Comparison of ENCODE assay signal across 8 mouse cellular contexts in the genomic region with DNA sequence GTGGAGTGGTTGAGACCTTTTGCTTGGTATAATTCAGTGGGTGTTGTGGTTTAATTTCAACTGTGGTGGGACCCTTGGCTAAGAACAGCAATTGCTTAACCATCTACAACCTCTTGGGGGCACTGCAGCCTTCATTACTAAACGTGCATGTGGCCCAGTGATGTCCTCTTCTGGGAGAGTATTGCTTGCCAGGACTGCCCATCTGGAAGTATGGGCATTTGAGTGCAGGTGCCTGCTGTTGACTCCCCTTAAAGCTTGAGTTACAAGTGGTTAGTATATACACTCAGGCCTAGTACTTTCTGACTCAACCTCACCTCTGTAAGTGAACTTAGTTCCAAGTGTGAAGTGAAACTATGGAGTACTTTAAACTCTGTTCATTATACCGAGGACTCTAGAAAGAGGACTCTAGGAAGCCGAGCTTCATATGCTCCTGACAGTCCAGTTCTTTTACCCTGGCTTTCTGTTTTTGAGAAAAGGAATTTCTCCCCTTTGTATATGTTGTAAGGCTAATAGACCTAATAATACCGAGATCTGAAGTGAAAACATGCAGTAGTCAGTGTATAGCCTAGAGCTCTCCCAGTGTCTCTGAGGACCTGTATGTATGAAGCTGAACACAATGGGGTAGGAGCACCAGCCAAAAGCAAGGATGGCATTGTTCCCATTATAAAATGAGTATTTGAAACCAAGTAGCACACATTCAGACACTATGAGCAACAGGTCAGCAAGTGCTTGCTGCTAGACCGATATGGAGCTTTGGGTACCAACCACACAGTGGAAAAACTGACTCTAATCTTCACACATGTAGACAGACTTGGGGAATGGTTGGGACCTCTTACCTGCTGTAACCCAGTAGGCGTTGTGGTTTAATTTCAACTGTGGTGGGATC. TPM values are rescaled to one million over a fixed set of nuclear protein-coding genes. Genes with fewer than 3 reads are reported as not detected.
A peak's percentile ranks its signal among the peaks of the same experiment; 100 is the strongest.
DNase-seq lines count a peak whose midpoint lies in the region; ATAC-seq and TF ChIP-seq lines count a peak whose summit lies in the region.

No protein-coding gene starts in this region.

- no peaks in the 10 kb centered on the region for H3K9me3 ChIP-seq in liver, embryonic 16.5 days (replicated peaks; ENCODE audit: control insufficient read depth, low read length)

- no peak overlapping the region for H3K9ac ChIP-seq in liver, embryonic 16.5 days (ENCODE audit: low read depth, low read length)

- no peak for DNase-seq in frontal cortex, postnatal 25 days (ENCODE audit: low spot score in 2 of 2)
- peak; percentile 64 for DNase-seq in Muller cell, postnatal 12 days (ENCODE audit: inconsistent ontology term)
- DNase-seq in cerebellum, postnatal 14 days = peak; percentile 73 to 79
- peak; percentile 54 for DNase-seq in gastrocnemius, postnatal 10 days
- DNase-seq in kidney, adult 2 months = peak; percentile 81
- DNase-seq in retina, embryonic 14.5 days (ENCODE audit: low spot score) = peak; percentile 82

- 24% methylated on average over 6 of the region's 6 CpGs for WGBS in kidney, adult 2 months
- WGBS in liver, embryonic 16.5 days (ENCODE audit: insufficient replicate concordance) = 45% methylated on average over 6 of the region's 6 CpGs

- peak; percentile 71 for TF ChIP-seq CTCF in kidney, adult 2 months (conservative IDR thresholded peaks at IDR 0.05; ENCODE audit: insufficient read depth, insufficient read length, low read depth, low read length)

- no peak overlapping the region for H3K4me2 ChIP-seq in liver, embryonic 16.5 days (ENCODE audit: low read depth, low read length)

- no peaks in the 10 kb centered on the region for H3K27me3 ChIP-seq in kidney, adult 2 months (replicated peaks; ENCODE audit: control insufficient read depth, insufficient read depth, low read length)
- H3K27me3 ChIP-seq in liver, embryonic 16.5 days (ENCODE audit: control insufficient read depth, insufficient read depth, low read depth, low read length) = no peaks in the 10 kb centered on the region

- peak overlapping the region; percentile 36; the same call in 1 of the 2 replicates for H3K27ac ChIP-seq in kidney, adult 2 months (ENCODE audit: insufficient read depth, low read depth, low read length)
- peak overlapping the region; percentile 39; the same call in 1 of the 2 replicates for H3K27ac ChIP-seq in liver, embryonic 16.5 days (ENCODE audit: low read length)

- H3K4me1 ChIP-seq in kidney, adult 2 months (ENCODE audit: control insufficient read depth, insufficient read depth, low read length) = peaks cover 8% of the 10 kb centered on the region
- H3K4me1 ChIP-seq in liver, embryonic 16.5 days (ENCODE audit: control insufficient read depth, low read depth, low read length) = peaks cover 10% of the 10 kb centered on the region

- peak; percentile 77 for ATAC-seq in frontal cortex, adult (ENCODE audit: low TSS enrichment)
- ATAC-seq in liver, embryonic 16.5 days (ENCODE audit: low read depth) = peak; percentile 46

- H3K4me3 ChIP-seq in kidney, adult 2 months (ENCODE audit: insufficient read depth, low read depth, low read length) = no peak overlapping the region
- no peak overlapping the region for H3K4me3 ChIP-seq in liver, embryonic 16.5 days (ENCODE audit: low read depth, low read length)

- TF ChIP-seq POLR2A in kidney, adult 2 months (IDR thresholded peaks at IDR 0.05; ENCODE audit: low read depth, low read length) = peak; percentile 8

- peaks cover 12% of the 10 kb centered on the region for H3K36me3 ChIP-seq in kidney, adult 2 months (ENCODE audit: control insufficient read depth, insufficient read depth, low read length)
- H3K36me3 ChIP-seq in liver, embryonic 16.5 days (ENCODE audit: control insufficient read depth, insufficient read depth) = peaks cover 18% of the 10 kb centered on the region

RNA-seq across cellular contexts. Expression of gene Gm10382, which starts 6.2 kb away (rescaled TPM):
- under 1 TPM; 0.19 to 0.36 TPM for total RNA-seq in gastrocnemius, postnatal 10 days (2021)
- polyA plus RNA-seq in kidney, adult 2 months (2012; rRNA removed) = 0.33 and 0.58 TPM in 2 replicates
- polyA plus RNA-seq in liver, embryonic 16.5 days (2015; fragmentation: Nextera tagmentation; extraction: Ambion mirVana) = 0.18 and 0.27 TPM in 2 replicates

RNA-seq across cellular contexts. Expression of gene Ubc, which starts 7.1 kb away (rescaled TPM):
- total RNA-seq in gastrocnemius, postnatal 10 days (2021) = 100 to 1,000 TPM; 703 to 712 TPM
- 1,123 and 1,352 TPM in 2 replicates for polyA plus RNA-seq in kidney, adult 2 months (2012; rRNA removed)
- 573 and 608 TPM in 2 replicates for polyA plus RNA-seq in liver, embryonic 16.5 days (2015; fragmentation: Nextera tagmentation; extraction: Ambion mirVana)

RNA-seq across cellular contexts. Expression of gene Scarb1, which starts 42.0 kb away (rescaled TPM):
- 10 to 100 TPM; 49.8 to 58.0 TPM for total RNA-seq in gastrocnemius, postnatal 10 days (2021)
- polyA plus RNA-seq in kidney, adult 2 months (2012; rRNA removed) = 35.5 and 42.8 TPM in 2 replicates
- polyA plus RNA-seq in liver, embryonic 16.5 days (2015; fragmentation: Nextera tagmentation; extraction: Ambion mirVana) = 78.3 and 89.5 TPM in 2 replicates

RNA-seq across cellular contexts. Expression of gene Dhx37, which starts 51.0 kb away (rescaled TPM):
- 1 to 10 TPM; 3.7 to 4.6 TPM for total RNA-seq in gastrocnemius, postnatal 10 days (2021)
- 10.8 and 16.4 TPM in 2 replicates for polyA plus RNA-seq in kidney, adult 2 months (2012; rRNA removed)
- polyA plus RNA-seq in liver, embryonic 16.5 days (2015; fragmentation: Nextera tagmentation; extraction: Ambion mirVana) = 4.0 and 4.2 TPM in 2 replicates

RNA-seq across cellular contexts. Expression of gene Bri3bp, which starts 58.5 kb away (rescaled TPM):
- total RNA-seq in gastrocnemius, postnatal 10 days (2021) = 1 to 10 TPM; 7.6 to 8.0 TPM
- 12.1 and 13.0 TPM in 2 replicates for polyA plus RNA-seq in kidney, adult 2 months (2012; rRNA removed)
- polyA plus RNA-seq in liver, embryonic 16.5 days (2015; fragmentation: Nextera tagmentation; extraction: Ambion mirVana) = 18.4 and 20.3 TPM in 2 replicates

Comparison
In these comparisons a context has a peak if more than half of its experiments do, and no peak if none do; other contexts are left out.
1. DNase-seq: peak in Muller cell, postnatal 12 days (single experiment), cerebellum, postnatal 14 days (2 of 2), gastrocnemius, postnatal 10 days (single experiment), kidney, adult 2 months (single experiment) and retina, embryonic 14.5 days (single experiment); none in frontal cortex, postnatal 25 days (0 of 2).